ENCODE assay signal across 14 mouse cellular contexts in genomic region chr2:3764136-3764535, GRCm38 (mm10).
DNase-seq lines count a peak whose midpoint lies in the region; ATAC-seq and TF ChIP-seq lines count a peak whose summit lies in the region.
"Had no signal": no experiment of that assay in that cellular context is flagged by ENCODE, and none has a peak within 500 bp of the region (broad histone marks: within the 10 kb centered on the region; RNA-seq: fewer than 3 reads in every experiment).

No protein-coding gene starts in this region.

- peaks cover 22 to 42% of the 10 kb centered on the region in 2 experiments for H3K4me1 ChIP-seq in heart, embryonic 14.5 days (ENCODE audit: control insufficient read depth in 2 of 2, insufficient read depth in 2 of 2, low read length in 2 of 2)
- H3K4me1 ChIP-seq in heart, adult 2 months (ENCODE audit: control insufficient read depth, insufficient read depth, low read length): peaks cover 1% of the 10 kb centered on the region
- peaks cover 17% of the 10 kb centered on the region for H3K4me1 ChIP-seq in stomach, embryonic 16.5 days (ENCODE audit: control insufficient read depth, insufficient read depth, low read length)
- H3K4me1 ChIP-seq in stomach, postnatal 0 days (replicated peaks; ENCODE audit: control insufficient read depth, insufficient read depth): no peaks in the 10 kb centered on the region
- peaks cover 37% of the 10 kb centered on the region for H3K4me1 ChIP-seq in embryonic facial prominence, embryonic 15.5 days
- H3K4me1 ChIP-seq: midbrain, embryonic 10.5 days had no signal

- H3K9ac ChIP-seq in heart, embryonic 14.5 days (ENCODE audit: low read length): no peak overlapping the region
- H3K9ac ChIP-seq in heart, adult 2 months (ENCODE audit: low read depth, low read length): no peak overlapping the region
- no peak overlapping the region for H3K9ac ChIP-seq in stomach, embryonic 16.5 days (ENCODE audit: low read length)
- H3K9ac ChIP-seq in stomach, postnatal 0 days (ENCODE audit: low read length): no peak overlapping the region
- H3K9ac ChIP-seq in embryonic facial prominence, embryonic 15.5 days: no peak overlapping the region
- H3K9ac ChIP-seq: embryonic facial prominence, embryonic 13.5 days; hindbrain, embryonic 13.5 days had no signal

- ATAC-seq in heart, embryonic 14.5 days (ENCODE audit: insufficient number of reproducible peaks, insufficient read depth, low FRiP score, low read depth): 0 out of 2 replicates have a peak, but pooled peaks have one; percentile 41
- 0 out of 2 replicates have a peak, but pooled peaks have one; percentile 37 for ATAC-seq in stomach, embryonic 16.5 days (ENCODE audit: insufficient read depth, low FRiP score)
- no peak for ATAC-seq in stomach, postnatal 0 days (ENCODE audit: low FRiP score, low TSS enrichment)
- no peak for ATAC-seq in embryonic facial prominence, embryonic 15.5 days (ENCODE audit: insufficient number of reproducible peaks, low FRiP score, low TSS enrichment, low read depth)

- no peaks in the 10 kb centered on the region for H3K27me3 ChIP-seq in heart, embryonic 14.5 days (ENCODE audit: control insufficient read depth, insufficient read depth, low read length)
- H3K27me3 ChIP-seq in heart, adult 2 months (ENCODE audit: control insufficient read depth, insufficient read depth, low read length): no peaks in the 10 kb centered on the region
- H3K27me3 ChIP-seq in stomach, embryonic 16.5 days (ENCODE audit: control insufficient read depth, insufficient read depth, low read length): no peaks in the 10 kb centered on the region
- no peaks in the 10 kb centered on the region for H3K27me3 ChIP-seq in stomach, postnatal 0 days (ENCODE audit: control insufficient read depth, insufficient read depth, low read length)
- H3K27me3 ChIP-seq in embryonic facial prominence, embryonic 15.5 days: no peaks in the 10 kb centered on the region
- H3K27me3 ChIP-seq: embryonic facial prominence, embryonic 13.5 days; hindbrain, embryonic 13.5 days had no signal

- no peak overlapping the region for H3K4me3 ChIP-seq in heart, embryonic 14.5 days (ENCODE audit: control insufficient read depth in 1 of 2, insufficient read depth in 1 of 2, low read depth in 1 of 2, low read length in 2 of 2)
- no peak overlapping the region for H3K4me3 ChIP-seq in heart, adult 2 months
- no peak overlapping the region for H3K4me3 ChIP-seq in stomach, embryonic 16.5 days (replicated peaks; ENCODE audit: low read length)
- no peak overlapping the region for H3K4me3 ChIP-seq in stomach, postnatal 0 days (ENCODE audit: low read depth, low read length)
- H3K4me3 ChIP-seq in embryonic facial prominence, embryonic 15.5 days (replicated peaks): no peak overlapping the region
- H3K4me3 ChIP-seq: embryonic facial prominence, embryonic 13.5 days; hindbrain, embryonic 13.5 days; midbrain, embryonic 10.5 days had no signal

- H3K79me2 ChIP-seq in heart, adult 2 months (replicated peaks; ENCODE audit: control insufficient read depth, insufficient read depth, low read length): no peaks in the 10 kb centered on the region

- peak overlapping the region; percentile 22 for H3K4me2 ChIP-seq in heart, embryonic 14.5 days (ENCODE audit: low read length)
- no peak overlapping the region for H3K4me2 ChIP-seq in stomach, embryonic 16.5 days (ENCODE audit: low read depth, low read length)
- no peak overlapping the region for H3K4me2 ChIP-seq in stomach, postnatal 0 days (replicated peaks; ENCODE audit: low read depth)
- no peak overlapping the region for H3K4me2 ChIP-seq in embryonic facial prominence, embryonic 15.5 days (replicated peaks)
- H3K4me2 ChIP-seq: embryonic facial prominence, embryonic 13.5 days; hindbrain, embryonic 13.5 days had no signal

- DNase-seq in heart, adult 2 months: no peak
- DNase-seq in stomach, postnatal 0 days (ENCODE audit: low spot score): no peak
- no peak for DNase-seq in embryo, embryonic 10 days (ENCODE audit: low spot score)
- DNase-seq in neural tube, embryonic 10.5 days (ENCODE audit: extremely low spot score, low spot score): no peak
- DNase-seq: adrenal gland, adult 2 months; cerebellum, adult 18-20 months; kidney, postnatal 4 days; right cerebral cortex, postnatal 25 days had no signal

- TF ChIP-seq EP300 in heart, adult 2 months (IDR thresholded peaks at IDR 0.05; ENCODE audit: insufficient read depth, low read depth, low read length): no peak
- TF ChIP-seq EP300 in stomach, postnatal 0 days (optimal IDR thresholded peaks at IDR 0.05): no peak

- no peak for TF ChIP-seq CTCF in heart, adult 2 months (IDR thresholded peaks at IDR 0.05)
- TF ChIP-seq CTCF in stomach, postnatal 0 days (IDR thresholded peaks at IDR 0.05; ENCODE audit: low read depth): no peak

- no peaks in the 10 kb centered on the region for H3K9me3 ChIP-seq in heart, embryonic 14.5 days (ENCODE audit: control insufficient read depth, low read length)
- no peaks in the 10 kb centered on the region for H3K9me3 ChIP-seq in stomach, embryonic 16.5 days (replicated peaks; ENCODE audit: control insufficient read depth, low read length)
- H3K9me3 ChIP-seq in stomach, postnatal 0 days (ENCODE audit: control insufficient read depth, low read length): no peaks in the 10 kb centered on the region
- no peaks in the 10 kb centered on the region for H3K9me3 ChIP-seq in embryonic facial prominence, embryonic 15.5 days (replicated peaks)
- H3K9me3 ChIP-seq: embryonic facial prominence, embryonic 13.5 days; hindbrain, embryonic 13.5 days; midbrain, embryonic 10.5 days had no signal

- intact Hi-C loops in heart, adult 2 months (cut with DNase I): no loop called here

- peak overlapping the region; percentile 64 to 73 for H3K27ac ChIP-seq in heart, embryonic 14.5 days (replicated peaks in 1 of 2; ENCODE audit: control insufficient read depth in 1 of 2, insufficient read depth in 1 of 2, low read depth in 2 of 2, low read length in 2 of 2)
- no peak overlapping the region for H3K27ac ChIP-seq in heart, adult 2 months
- H3K27ac ChIP-seq in stomach, embryonic 16.5 days (ENCODE audit: low read length): no peak overlapping the region
- H3K27ac ChIP-seq in stomach, postnatal 0 days (replicated peaks): no peak overlapping the region
- H3K27ac ChIP-seq in embryonic facial prominence, embryonic 15.5 days (replicated peaks): 0 out of 2 replicates have a peak overlapping the region, but pooled peaks have one; percentile 7
- H3K27ac ChIP-seq: embryonic facial prominence, embryonic 13.5 days; hindbrain, embryonic 13.5 days; midbrain, embryonic 10.5 days had no signal

- no peak for TF ChIP-seq POLR2A in heart, adult 2 months (IDR thresholded peaks at IDR 0.05; ENCODE audit: insufficient read depth, low read depth, low read length)

- H3K36me3 ChIP-seq in heart, embryonic 14.5 days (ENCODE audit: control insufficient read depth, insufficient read depth, low read length): no peaks in the 10 kb centered on the region
- H3K36me3 ChIP-seq in heart, adult 2 months (ENCODE audit: control insufficient read depth, insufficient read depth, low read length): 0 out of 2 replicates have a peak, but pooled peaks cover 2% of the 10 kb centered on the region
- no peaks in the 10 kb centered on the region for H3K36me3 ChIP-seq in stomach, embryonic 16.5 days (ENCODE audit: control insufficient read depth, insufficient read depth, low read length)
- H3K36me3 ChIP-seq in stomach, postnatal 0 days (ENCODE audit: control insufficient read depth, insufficient read depth, low read length): no peaks in the 10 kb centered on the region
- no peaks in the 10 kb centered on the region for H3K36me3 ChIP-seq in embryonic facial prominence, embryonic 15.5 days
- H3K36me3 ChIP-seq: embryonic facial prominence, embryonic 13.5 days; hindbrain, embryonic 13.5 days; midbrain, embryonic 10.5 days had no signal

- WGBS in heart, embryonic 14.5 days: 15% methylated on average over 6 of the region's 6 CpGs
- WGBS in heart, adult 2 months: 49% methylated on average over 6 of the region's 6 CpGs
- WGBS in stomach, embryonic 16.5 days: 36% methylated on average over 6 of the region's 6 CpGs
- 38% methylated on average over 6 of the region's 6 CpGs for WGBS in stomach, postnatal 0 days
- 54% methylated on average over 6 of the region's 6 CpGs for WGBS in embryonic facial prominence, embryonic 15.5 days

Comparison
In these comparisons a context has a peak if more than half of its experiments do, and no peak if none do; other contexts are left out.
1. ATAC-seq: peak in heart, embryonic 14.5 days (single experiment) and stomach, embryonic 16.5 days (single experiment); none in stomach, postnatal 0 days (single experiment) and embryonic facial prominence, embryonic 15.5 days (single experiment).
2. H3K27ac ChIP-seq: peak in heart, embryonic 14.5 days (2 of 2) and embryonic facial prominence, embryonic 15.5 days (single experiment); none in heart, adult 2 months (single experiment), stomach, embryonic 16.5 days (single experiment) and stomach, postnatal 0 days (single experiment).